8 mouse cellular contexts compared by ENCODE assay signal in the genomic region with DNA sequence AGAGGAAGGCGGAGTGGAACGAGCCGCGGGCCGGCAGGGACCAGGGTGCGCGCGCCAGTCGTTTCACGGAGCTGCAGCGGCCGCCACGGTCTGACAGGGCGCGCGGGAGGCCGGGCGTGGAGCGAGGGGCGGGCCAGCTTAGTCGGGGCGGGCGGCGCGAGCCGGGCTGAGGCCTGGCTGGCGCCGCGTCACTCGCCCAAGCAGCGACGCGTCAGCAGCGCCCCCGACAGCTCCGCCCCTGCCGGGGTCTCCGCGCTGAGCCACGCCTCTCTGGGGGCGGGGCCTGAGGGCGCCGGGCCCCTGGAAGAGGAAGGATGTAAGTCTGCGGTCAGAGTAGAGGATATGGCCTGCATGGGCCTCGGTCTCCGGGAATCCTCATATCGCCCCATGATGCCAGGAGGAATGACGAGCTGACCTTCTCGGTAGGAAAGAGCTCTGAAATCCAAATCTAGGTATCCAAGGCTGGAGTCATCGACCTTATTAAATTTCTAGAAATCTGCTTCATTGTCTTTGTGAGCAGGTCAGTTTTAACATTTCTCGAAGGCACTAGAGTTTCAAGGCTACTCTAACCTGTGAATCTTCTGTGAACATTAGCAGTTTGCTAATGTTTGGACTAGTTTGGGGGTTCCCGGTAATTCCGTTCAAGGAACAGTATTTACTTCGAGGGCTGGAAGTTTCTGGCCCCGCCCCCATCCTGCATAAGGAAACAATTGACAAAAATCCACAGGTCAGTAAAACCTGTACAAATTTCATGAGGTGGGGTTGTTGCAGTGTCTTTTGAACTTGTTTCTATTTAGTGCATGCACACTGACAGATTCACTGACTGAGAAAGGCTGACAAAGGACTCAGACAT. TPM values are rescaled to one million over a fixed set of nuclear protein-coding genes. Genes with fewer than 3 reads are reported as not detected.
DNase-seq lines count a peak whose midpoint lies in the region; ATAC-seq and TF ChIP-seq lines count a peak whose summit lies in the region.

TSS of gene Gmds (minus strand) at position 228 of the 853 bp plus-strand sequence.

- no peaks in the 10 kb centered on the region for H3K27me3 ChIP-seq in embryonic facial prominence, embryonic 14.5 days (replicated peaks; ENCODE audit: control insufficient read depth, insufficient read depth, low read length)
- no peaks in the 10 kb centered on the region for H3K27me3 ChIP-seq in limb, embryonic 14.5 days (ENCODE audit: control insufficient read depth, insufficient read depth, low read length)
- H3K27me3 ChIP-seq in midbrain, postnatal 0 days (ENCODE audit: insufficient read depth, low read length) = no peaks in the 10 kb centered on the region

- no peaks in the 10 kb centered on the region for H3K36me3 ChIP-seq in embryonic facial prominence, embryonic 14.5 days (ENCODE audit: control insufficient read depth, insufficient read depth, low read length)
- H3K36me3 ChIP-seq in limb, embryonic 14.5 days (ENCODE audit: control insufficient read depth, insufficient read depth, low read length) = peaks cover 1% of the 10 kb centered on the region; the same call in 1 of the 2 replicates
- no peaks in the 10 kb centered on the region for H3K36me3 ChIP-seq in midbrain, postnatal 0 days (ENCODE audit: insufficient read depth, low read length)

- TF ChIP-seq CTCF in midbrain, postnatal 0 days (IDR thresholded peaks at IDR 0.05) = no peak

- 3% methylated on average over 39 of the region's 55 CpGs for WGBS in embryonic facial prominence, embryonic 14.5 days
- 2% methylated on average over 44 of the region's 55 CpGs for WGBS in limb, embryonic 14.5 days
- WGBS in midbrain, postnatal 0 days = 4% methylated on average over 44 of the region's 55 CpGs

- 0 out of 2 replicates have a peak, but pooled peaks cover 3% of the 10 kb centered on the region for H3K4me1 ChIP-seq in embryonic facial prominence, embryonic 14.5 days (ENCODE audit: control insufficient read depth, insufficient read depth, low read length)
- no peaks in the 10 kb centered on the region; the same call in 1 of the 2 replicates for H3K4me1 ChIP-seq in limb, embryonic 14.5 days (ENCODE audit: control insufficient read depth, insufficient read depth, low read length)
- H3K4me1 ChIP-seq in midbrain, postnatal 0 days (ENCODE audit: insufficient read depth, low read length) = no peaks in the 10 kb centered on the region

- H3K9me3 ChIP-seq in embryonic facial prominence, embryonic 14.5 days (ENCODE audit: control insufficient read depth, low read length) = no peaks in the 10 kb centered on the region
- H3K9me3 ChIP-seq in limb, embryonic 14.5 days (ENCODE audit: control insufficient read depth, low read length) = no peaks in the 10 kb centered on the region
- no peaks in the 10 kb centered on the region; the same call in 1 of the 2 replicates for H3K9me3 ChIP-seq in midbrain, postnatal 0 days (ENCODE audit: low read length)

- peak within 1 kb of the TSS; percentile 93 for H3K4me3 ChIP-seq in embryonic facial prominence, embryonic 14.5 days (ENCODE audit: low read depth, low read length)
- H3K4me3 ChIP-seq in limb, embryonic 14.5 days (replicated peaks; ENCODE audit: low read length) = peak within 1 kb of the TSS; percentile 56
- peak within 1 kb of the TSS; percentile 87 for H3K4me3 ChIP-seq in midbrain, postnatal 0 days (ENCODE audit: low read depth, low read length)

- ATAC-seq in embryonic facial prominence, embryonic 14.5 days (ENCODE audit: low read depth) = peak; percentile 100
- peak; percentile 99 for ATAC-seq in limb, embryonic 14.5 days (ENCODE audit: low FRiP score, low read depth)
- peak; percentile 99 for ATAC-seq in midbrain, postnatal 0 days (ENCODE audit: low FRiP score)

- peak; percentile 85 for DNase-seq in 3T3-L1 (ENCODE audit: low read depth, low spot score)
- DNase-seq in adrenal gland, postnatal 4 days (ENCODE audit: low spot score in 2 of 2) = peak; percentile 76 to 80
- DNase-seq in embryonic facial prominence, embryonic 14.5 days (ENCODE audit: low spot score) = peak; percentile 97
- peak; percentile 92 for DNase-seq in heart, adult 8-10 months (ENCODE audit: low spot score)
- DNase-seq in kidney, adult 9 months = peak; percentile 95
- peak; percentile 92 for DNase-seq in limb, embryonic 14.5 days (ENCODE audit: low spot score)
- peak; percentile 95 for DNase-seq in midbrain, postnatal 0 days (ENCODE audit: low spot score)
- peak; percentile 79 for DNase-seq in spleen, postnatal 14 days (ENCODE audit: low spot score in 2 of 2)

- TF ChIP-seq POLR2A in limb, embryonic 14.5 days (IDR thresholded peaks at IDR 0.05; ENCODE audit: borderline replicate concordance, extremely low read depth, insufficient read depth, insufficient read length) = peak; percentile 69; the same call in 1 of the 2 replicates

- peak within 1 kb of the TSS; percentile 90 for H3K4me2 ChIP-seq in embryonic facial prominence, embryonic 14.5 days (ENCODE audit: low read depth, low read length)
- peak within 1 kb of the TSS; percentile 66 for H3K4me2 ChIP-seq in limb, embryonic 14.5 days (replicated peaks; ENCODE audit: low read depth, low read length, severe bottlenecking)
- peak within 1 kb of the TSS; percentile 91 for H3K4me2 ChIP-seq in midbrain, postnatal 0 days (ENCODE audit: low read depth, low read length, poor library complexity, severe bottlenecking)

- H3K27ac ChIP-seq in embryonic facial prominence, embryonic 14.5 days (replicated peaks; ENCODE audit: low read depth, low read length) = peak within 1 kb of the TSS; percentile 86
- H3K27ac ChIP-seq in limb, embryonic 14.5 days (replicated peaks; ENCODE audit: low read depth, low read length) = peak within 1 kb of the TSS; percentile 59
- H3K27ac ChIP-seq in midbrain, postnatal 0 days (ENCODE audit: low read depth, low read length) = peak within 1 kb of the TSS; percentile 77

- peak within 1 kb of the TSS; percentile 90 for H3K9ac ChIP-seq in embryonic facial prominence, embryonic 14.5 days (ENCODE audit: low read depth, low read length)
- H3K9ac ChIP-seq in limb, embryonic 14.5 days (ENCODE audit: low read depth, low read length, severe bottlenecking) = peak within 1 kb of the TSS; percentile 63
- peak within 1 kb of the TSS; percentile 85 for H3K9ac ChIP-seq in midbrain, postnatal 0 days (replicated peaks; ENCODE audit: low read length, poor library complexity, severe bottlenecking)

RNA-seq across cellular contexts. Expression of gene Gmds, which starts in this region (rescaled TPM):
- 10 to 100 TPM in 1 of 2 experiments, 1 to 10 TPM in 1; 8.5 to 11.5 TPM for total RNA-seq in adrenal gland, postnatal 4 days (2021)
- polyA plus RNA-seq in embryonic facial prominence, embryonic 14.5 days (2014; fragmentation: Nextera tagmentation; extraction: Ambion mirVana) = 39.4 and 41.9 TPM in 2 replicates
- 1 to 10 TPM; 6.5 to 7.7 (median 7.1) TPM for total RNA-seq in heart, adult 8-10 months (2022)
- polyA plus RNA-seq in limb, embryonic 14.5 days (2012; rRNA removed) = 23.9 and 31.6 TPM in 2 replicates
- polyA plus RNA-seq in limb, embryonic 14.5 days (2014; fragmentation: Nextera tagmentation; extraction: Ambion mirVana) = 39.9 and 44.2 TPM in 2 replicates
- total RNA-seq in midbrain, postnatal 0 days (2014; rRNA removed) = 8.7 and 9.1 TPM in 2 replicates
- polyA plus RNA-seq in midbrain, postnatal 0 days (2015; fragmentation: Nextera tagmentation; extraction: Ambion mirVana) = 28.6 and 29.0 TPM in 2 replicates

Comparison
In these comparisons a context has a peak if more than half of its experiments do, and no peak if none do; other contexts are left out.
1. Peak in every context shown above with its lines: DNase-seq, ATAC-seq, H3K4me3 ChIP-seq and H3K27ac ChIP-seq.